Mouse (Mus musculus) G1E (cell line): Measurements from ENCODE around the gene Ctsh. TPM values are rescaled to one million over a fixed set of nuclear protein-coding genes. Genes with fewer than 3 reads are reported as not detected.

Source experiments
- ATAC-seq: 2 replicates; pipeline ENCODE4 v1.8.0; 2016; ENCODE audit warnings: mild to moderate bottlenecking; ENCODE audit not compliant: insufficient number of reproducible peaks, poor library complexity, low FRiP score, severe bottlenecking; ENCODE audit errors: extremely low read depth
- DNase-seq: peaks from one replicate; pipeline ENCODE4 v3.0.0; 2012; ENCODE audit warnings: low spot score
- H3K27me3 ChIP-seq: 2 replicates; pipeline ENCODE4 v1.6.1; 2012; ENCODE audit warnings: mild to moderate bottlenecking, low read length, inconsistent platforms; ENCODE audit not compliant: insufficient read depth
- H3K36me3 ChIP-seq: replicated peaks from 2 replicates; pipeline ENCODE3; 2012; ENCODE audit warnings: mild to moderate bottlenecking, inconsistent platforms
- H3K4me1 ChIP-seq: 2 replicates; pipeline ENCODE4 v1.6.1; 2012; ENCODE audit warnings: low read depth, low read length, inconsistent platforms, mixed read lengths; ENCODE audit not compliant: insufficient read depth
- H3K4me3 ChIP-seq: 2 replicates; pipeline ENCODE4 v1.5.1; 2012; ENCODE audit warnings: low read depth, mild to moderate bottlenecking, inconsistent platforms, low read length, moderate library complexity, mixed read lengths
- H3K9me3 ChIP-seq: replicated peaks from 2 replicates; pipeline ENCODE4 v1.6.1; 2012; ENCODE audit warnings: inconsistent platforms
- CTCF ChIP-seq: IDR thresholded peaks from 2 replicates; pipeline ENCODE4 v1.5.1; 2012; ENCODE audit warnings: low read depth, low read length, inconsistent platforms, mixed read lengths
- GATA1 ChIP-seq: IDR thresholded peaks from 2 replicates; pipeline ENCODE4 v1.6.1; 2012; ENCODE audit warnings: borderline replicate concordance, low read length, inconsistent platforms, mixed read lengths
- GATA2 ChIP-seq: IDR thresholded peaks from 2 replicates; pipeline ENCODE4 v1.6.1; 2012; ENCODE audit warnings: low read depth, low read length, inconsistent platforms, borderline replicate concordance
- POLR2AphosphoS5 ChIP-seq: IDR thresholded peaks from 2 replicates; pipeline ENCODE4 v1.6.1; 2012; ENCODE audit warnings: low read depth, low read length, inconsistent platforms; ENCODE audit not compliant: insufficient replicate concordance
- TAL1 ChIP-seq: conservative IDR thresholded peaks from 2 replicates; pipeline ENCODE4 v1.6.1; 2012; ENCODE audit warnings: low read depth, low read length, inconsistent platforms, mixed read lengths
- polyA plus RNA-seq: library from polyadenylated mRNA; stranded (reverse); fragments of >175 nt; gene quantifications from 2 replicates; pipeline ENCODE4 v1.2.3, GENCODE M21; 2012
- total RNA-seq, 2 experiments: library from RNA; stranded (forward) in 1 of 2; stranded (reverse) in 1 of 2; fragments of 200-1000 nt in 1 of 2; fragments of >200 nt in 1 of 2; fragmentation: Nextera tagmentation in 1 of 2; gene quantifications; 2 replicates each; pipeline ENCODE4 v1.2.3; 2014 to 2017

Gene Ctsh
- total and polyA plus RNA-seq, 3 experiments, result 0.16 TPM; not detected in 2

- ATAC-seq (no peak), DNase-seq (no peak)
- Histone ChIP-seq H3K4me1 (peaks cover 3% of the 10 kb centered on the region), H3K27me3 (peaks cover 7% of the 10 kb centered on the region; the same call in 1 of the 2 replicates), H3K36me3 (no peaks in the 10 kb centered on the region), H3K9me3 (no peaks in the 10 kb centered on the region), H3K4me3 (no peak overlapping the region)
- no peak for TF ChIP-seq POLR2AphosphoS5
- no peak for TF ChIP-seq CTCF
- no peak for TF ChIP-seq TAL1
- no peak for TF ChIP-seq GATA1
- TF ChIP-seq GATA2, result no peak
Measured at GRCm38 (mm10) chr9:90122246-90122740, 68.3 kb downstream of the Ctsh start.

DNA sequence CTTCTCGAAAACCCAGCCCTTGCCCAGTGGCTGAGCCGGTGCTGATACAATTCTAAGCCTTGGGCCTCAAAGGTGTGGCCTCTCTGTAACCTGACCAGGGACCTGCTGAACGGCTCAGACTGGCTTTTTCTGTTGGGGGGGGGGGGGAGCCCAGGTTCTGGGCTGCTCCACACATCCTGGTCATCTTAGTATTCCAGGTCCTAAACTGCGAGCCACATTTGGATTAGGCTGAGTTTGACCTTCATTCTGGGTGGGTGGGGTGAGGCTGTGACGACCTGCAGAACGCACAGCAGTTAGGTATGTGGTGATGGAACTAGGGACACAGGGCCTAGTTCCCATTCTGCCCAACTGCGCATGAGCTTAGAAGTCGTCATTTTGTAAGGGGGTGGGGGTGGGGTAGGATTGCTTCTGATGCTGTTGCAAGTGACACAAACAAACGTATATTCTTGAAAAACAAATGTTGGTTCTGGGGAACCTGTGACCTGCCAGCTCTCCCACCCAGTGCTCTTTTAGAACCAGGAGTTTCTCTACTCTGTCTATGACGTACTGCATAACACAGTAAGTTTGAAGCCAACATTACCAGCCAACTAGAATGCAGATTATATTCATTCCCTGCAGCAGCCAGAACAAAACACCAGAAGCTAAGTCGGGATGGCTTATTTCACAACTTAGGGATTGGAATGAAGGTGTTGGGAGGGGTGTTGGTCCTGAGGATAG, 70.4 kb downstream of the Ctsh start:
- DNase-seq (no peak), ATAC-seq (no peak)
- H3K27me3 ChIP-seq, result peaks cover 11% of the 10 kb centered on the region
- H3K9me3 ChIP-seq, result no peaks in the 10 kb centered on the region
- no peak overlapping the region for H3K4me3 ChIP-seq
- H3K36me3 ChIP-seq, result no peaks in the 10 kb centered on the region
- no peak for TF ChIP-seq POLR2AphosphoS5
- TF ChIP-seq GATA1, result no peak
- no peak for TF ChIP-seq TAL1
- no peak for TF ChIP-seq GATA2
- TF ChIP-seq CTCF, result no peak
- peaks cover 3% of the 10 kb centered on the region; the same call in 1 of the 2 replicates for H3K4me1 ChIP-seq

- Histone ChIP-seq H3K4me1 (peaks cover 3% of the 10 kb centered on the region; the same call in 1 of the 2 replicates), H3K36me3 (no peaks in the 10 kb centered on the region), H3K27me3 (peaks cover 11% of the 10 kb centered on the region), H3K4me3 (no peak overlapping the region), H3K9me3 (no peaks in the 10 kb centered on the region)
- TF ChIP-seq POLR2AphosphoS5 (no peak), CTCF (no peak), GATA1 (no peak), TAL1 (no peak)
- no peak for DNase-seq
- ATAC-seq, result no peak
Measured at GRCm38 (mm10) chr9:90124873-90125245, 70.9 kb downstream of the Ctsh start.

Other genes with a start within 250 kb of the Ctsh start
- gene Rasgrf1, start 144.2 kb upstream of the Ctsh start, total RNA-seq (2014; fragmentation: Nextera tagmentation), result not detected in 2 replicates
- gene Rasgrf1, start 144.2 kb upstream of the Ctsh start, total RNA-seq (2017), result 0.05 and 0.12 TPM in 2 replicates
- not detected in 2 replicates for gene Rasgrf1, start 144.2 kb upstream of the Ctsh start, polyA plus RNA-seq
- gene Morf4l1, start 60.6 kb downstream of the Ctsh start, total RNA-seq (2014; fragmentation: Nextera tagmentation), result 219 and 248 TPM in 2 replicates
- gene Morf4l1, start 60.6 kb downstream of the Ctsh start, total RNA-seq (2017), result 146 and 172 TPM in 2 replicates
- 106 and 118 TPM in 2 replicates for gene Morf4l1, start 60.6 kb downstream of the Ctsh start, polyA plus RNA-seq
- gene Adamts7, start 108.9 kb downstream of the Ctsh start, total RNA-seq (2014; fragmentation: Nextera tagmentation), result not detected in 2 replicates
- gene Adamts7, start 108.9 kb downstream of the Ctsh start, total RNA-seq (2017), result 0.17 TPM in 1 of 2 replicates, not detected in the other
- gene Adamts7, start 108.9 kb downstream of the Ctsh start, polyA plus RNA-seq, result not detected in 2 replicates
- gene Tbc1d2b, start 216.7 kb downstream of the Ctsh start, total RNA-seq (2014; fragmentation: Nextera tagmentation), result 0.90 TPM in 1 of 2 replicates, not detected in the other
- gene Tbc1d2b, start 216.7 kb downstream of the Ctsh start, total RNA-seq (2017), result 0.22 and 0.29 TPM in 2 replicates
- 0.09 and 0.11 TPM in 2 replicates for gene Tbc1d2b, start 216.7 kb downstream of the Ctsh start, polyA plus RNA-seq